In genomic region chr11:51940511-51940955, GRCm38 (mm10) we compare ENCODE assay signal across 13 mouse cellular contexts. TPM values are rescaled to one million over a fixed set of nuclear protein-coding genes. Genes with fewer than 3 reads are reported as not detected.
DNase-seq lines count a peak whose midpoint lies in the region; ATAC-seq and TF ChIP-seq lines count a peak whose summit lies in the region.
"Had no signal": no experiment of that assay in that cellular context is flagged by ENCODE, and none has a peak within 500 bp of the region (broad histone marks: within the 10 kb centered on the region; RNA-seq: fewer than 3 reads in every experiment).

No protein-coding gene starts in this region.

- no peaks in the 10 kb centered on the region for H3K9me3 ChIP-seq in lung, embryonic 14.5 days (ENCODE audit: low read depth, low read length)
- no peaks in the 10 kb centered on the region for H3K9me3 ChIP-seq in midbrain, embryonic 14.5 days (ENCODE audit: control insufficient read depth, low read length)
- H3K9me3 ChIP-seq: embryonic facial prominence, embryonic 12.5 days; liver, embryonic 13.5 days; midbrain, embryonic 12.5 days had no signal

- peak; percentile 40 for DNase-seq in kidney, adult 9 months
- DNase-seq in kidney, adult 18-20 months, result no peak
- DNase-seq in NIH3T3 (ENCODE audit: low read depth), result peak; percentile 90
- peak; percentile 73 for DNase-seq in fibroblast of lung, adult 2 months (ENCODE audit: low read depth)
- DNase-seq in lung, embryonic 14.5 days, result peak; percentile 40
- no peak for DNase-seq in midbrain, embryonic 14.5 days
- DNase-seq in cerebellum, adult 9-10 months, result no peak
- DNase-seq: liver, embryonic 13.5 days; thymus, postnatal 4 days had no signal

- H3K9ac ChIP-seq in lung, embryonic 14.5 days, result no peak overlapping the region
- H3K9ac ChIP-seq in midbrain, embryonic 14.5 days (replicated peaks; ENCODE audit: low read length), result no peak overlapping the region
- H3K9ac ChIP-seq: embryonic facial prominence, embryonic 12.5 days; liver, embryonic 13.5 days; midbrain, embryonic 12.5 days had no signal

- no peak overlapping the region for H3K4me2 ChIP-seq in lung, embryonic 14.5 days
- H3K4me2 ChIP-seq in midbrain, embryonic 14.5 days (ENCODE audit: low read length), result no peak overlapping the region
- H3K4me2 ChIP-seq: embryonic facial prominence, embryonic 12.5 days; liver, embryonic 13.5 days; midbrain, embryonic 12.5 days had no signal

- no peak overlapping the region for H3K4me3 ChIP-seq in lung, embryonic 14.5 days (ENCODE audit: low read depth, low read length)
- no peak overlapping the region for H3K4me3 ChIP-seq in midbrain, embryonic 14.5 days (replicated peaks; ENCODE audit: low read depth, low read length)
- H3K4me3 ChIP-seq: embryonic facial prominence, embryonic 12.5 days; left cerebral cortex, adult 2 months; liver, embryonic 13.5 days; midbrain, embryonic 12.5 days had no signal

- whole genome bisulfite sequencing in lung, embryonic 14.5 days, result 39% methylated on average over 13 of the region's 13 CpGs
- 82% methylated on average over 13 of the region's 13 CpGs for WGBS in midbrain, embryonic 14.5 days

- H3K4me1 ChIP-seq in lung, embryonic 14.5 days (ENCODE audit: insufficient read depth), result no peaks in the 10 kb centered on the region
- peaks cover 7% of the 10 kb centered on the region for H3K4me1 ChIP-seq in midbrain, embryonic 14.5 days (ENCODE audit: control insufficient read depth, insufficient read depth, low read length)

- H3K27ac ChIP-seq in lung, embryonic 14.5 days (ENCODE audit: low read depth), result no peak overlapping the region
- no peak overlapping the region for H3K27ac ChIP-seq in midbrain, embryonic 14.5 days (replicated peaks; ENCODE audit: low read depth, low read length)
- H3K27ac ChIP-seq: embryonic facial prominence, embryonic 12.5 days; left cerebral cortex, adult 2 months; liver, embryonic 13.5 days; midbrain, embryonic 12.5 days had no signal

- ATAC-seq in lung, embryonic 14.5 days (ENCODE audit: insufficient read depth), result no peak
- ATAC-seq in midbrain, embryonic 14.5 days (ENCODE audit: low FRiP score, low TSS enrichment), result no peak
- ATAC-seq in activated CD4-positive, CD25-positive, alpha-beta regulatory T cell, adult 4 months, result no peak

- no peaks in the 10 kb centered on the region for H3K36me3 ChIP-seq in lung, embryonic 14.5 days (ENCODE audit: insufficient read depth)
- H3K36me3 ChIP-seq in midbrain, embryonic 14.5 days (ENCODE audit: control insufficient read depth, insufficient read depth, low read length), result no peaks in the 10 kb centered on the region
- H3K36me3 ChIP-seq: embryonic facial prominence, embryonic 12.5 days; liver, embryonic 13.5 days; midbrain, embryonic 12.5 days had no signal

- no peaks in the 10 kb centered on the region for H3K27me3 ChIP-seq in lung, embryonic 14.5 days (ENCODE audit: insufficient read depth, low read length)
- no peaks in the 10 kb centered on the region for H3K27me3 ChIP-seq in midbrain, embryonic 14.5 days (ENCODE audit: control insufficient read depth, insufficient read depth, low read length)
- H3K27me3 ChIP-seq: embryonic facial prominence, embryonic 12.5 days; midbrain, embryonic 12.5 days had no signal

- no peak for TF ChIP-seq CTCF in lung, embryonic 14.5 days (IDR thresholded peaks at IDR 0.05; ENCODE audit: low read depth)

RNA-seq across cellular contexts. Expression of gene Cdkn2aipnl, which starts 26.9 kb away (rescaled TPM):
- polyA plus RNA-seq in lung, embryonic 14.5 days (2014; fragmentation: Nextera tagmentation; extraction: Ambion mirVana), result 107 and 109 TPM in 2 replicates
- 102 and 125 TPM in 2 replicates for polyA plus RNA-seq in midbrain, embryonic 14.5 days (2014; fragmentation: Nextera tagmentation; extraction: Ambion mirVana)
- polyA plus RNA-seq in activated CD4-positive, CD25-positive, alpha-beta regulatory T cell, adult 4 months (2017; shearing (Covaris generic)), result 10 to 100 TPM; 80.8 to 84.4 TPM

Comparison
In these comparisons a context has a peak if more than half of its experiments do, and no peak if none do; other contexts are left out.
1. DNase-seq: peak in kidney, adult 9 months (single experiment), NIH3T3 (single experiment), fibroblast of lung, adult 2 months (single experiment) and lung, embryonic 14.5 days (single experiment); none in kidney, adult 18-20 months (single experiment), midbrain, embryonic 14.5 days (single experiment) and cerebellum, adult 9-10 months (single experiment).